Mouse (Mus musculus) testis, adult 2 months (tissue): ENCODE data around the gene Tmcc3. TPM values are rescaled to one million over a fixed set of nuclear protein-coding genes. Genes with fewer than 3 reads are reported as not detected.

Source experiments
- H3K27ac ChIP-seq: fragments of 200-500 bp; 2 replicates; pipeline ENCODE4 v1.5.1; 2012; ENCODE audit warnings: low read depth, low read length; ENCODE audit not compliant: control insufficient read depth, insufficient read depth
- H3K27me3 ChIP-seq: fragments of 200-500 bp; 2 replicates; pipeline ENCODE4 v1.6.1; 2012; ENCODE audit warnings: mild to moderate bottlenecking, low read length, moderate library complexity; ENCODE audit not compliant: control insufficient read depth, insufficient read depth
- H3K36me3 ChIP-seq: fragments of 200-500 bp; 2 replicates; pipeline ENCODE4 v1.6.1; 2012; ENCODE audit warnings: mild to moderate bottlenecking, low read length; ENCODE audit not compliant: control insufficient read depth, insufficient read depth
- H3K4me1 ChIP-seq: fragments of 200-500 bp; 2 replicates; pipeline ENCODE4 v1.6.1; 2012; ENCODE audit warnings: low read length; ENCODE audit not compliant: control insufficient read depth, insufficient read depth
- H3K4me3 ChIP-seq: fragments of 200-500 bp; 2 replicates; pipeline ENCODE4 v1.5.1; 2012; ENCODE audit warnings: low read depth, mild to moderate bottlenecking, low read length, moderate library complexity, mixed read lengths; ENCODE audit not compliant: control insufficient read depth
- CTCF ChIP-seq: fragments of 200-500 bp; IDR thresholded peaks from 2 replicates; pipeline ENCODE4 v1.5.1; 2012; ENCODE audit warnings: low read depth, mild to moderate bottlenecking, inconsistent platforms, low read length, moderate library complexity; ENCODE audit not compliant: control insufficient read depth, insufficient read depth, insufficient replicate concordance
- POLR2A ChIP-seq: fragments of 200-500 bp; IDR thresholded peaks from 2 replicates; pipeline ENCODE4 v1.6.1; 2012; ENCODE audit warnings: low read depth, mild to moderate bottlenecking, inconsistent platforms, low read length, moderate library complexity; ENCODE audit not compliant: control insufficient read depth
- polyA plus RNA-seq: library from polyadenylated mRNA; depleted of rRNA; stranded (reverse); fragments of >200 nt; gene quantifications from 2 replicates; pipeline ENCODE4 v1.2.3, GENCODE M21; 2012

Tmcc3 gene
- polyA plus RNA-seq, 1 experiment, result 5.7 TPM

DNA sequence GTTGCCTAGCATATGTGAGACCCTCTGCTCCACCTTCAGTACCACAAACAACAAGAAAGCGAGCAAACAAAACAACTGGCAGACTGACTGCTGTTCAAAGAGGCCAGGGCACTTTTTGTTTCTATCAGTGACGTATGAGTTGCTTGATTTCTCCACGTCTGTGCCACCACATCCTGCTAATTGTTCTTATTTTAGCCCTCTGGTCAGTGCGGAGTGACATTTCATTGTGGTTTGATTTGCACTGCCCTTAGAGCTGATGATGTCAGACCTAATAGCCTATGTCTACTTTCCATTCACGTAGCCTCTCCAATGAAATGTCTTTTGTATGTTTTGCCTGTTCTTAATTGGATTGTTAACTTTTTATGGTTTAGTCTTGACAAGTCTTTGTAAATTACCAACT lies 197.1 kb downstream of the Tmcc3 start:
- TF ChIP-seq CTCF, result no peak
- no peak for TF ChIP-seq POLR2A
- Histone ChIP-seq H3K27ac (no peak overlapping the region), H3K36me3 (no peaks in the 10 kb centered on the region), H3K4me3 (no peak overlapping the region), H3K4me1 (peaks cover under 1% of the 10 kb centered on the region; the same call in 1 of the 2 replicates), H3K27me3 (no peaks in the 10 kb centered on the region)

DNA sequence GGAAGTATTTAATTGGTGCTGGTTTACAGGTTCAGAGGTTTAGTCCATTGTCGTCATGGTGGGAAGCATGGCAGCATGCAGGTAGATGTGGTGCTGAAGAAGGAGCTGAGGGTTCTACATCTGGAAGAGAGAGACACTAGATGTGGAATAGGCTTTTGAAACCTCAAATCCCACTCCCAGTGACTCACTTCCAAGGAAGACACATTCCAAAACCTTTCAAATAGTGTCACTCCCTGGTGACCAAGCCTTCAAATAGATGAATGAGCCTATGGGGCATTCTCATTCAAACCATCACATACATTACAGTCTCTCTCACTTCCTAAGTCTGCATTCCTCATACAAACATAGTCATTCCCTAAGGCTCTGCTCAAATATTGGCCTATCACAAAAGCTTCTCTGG lies 201.0 kb downstream of the Tmcc3 start:
- Histone ChIP-seq H3K4me1 (peaks cover 15% of the 10 kb centered on the region), H3K36me3 (no peaks in the 10 kb centered on the region), H3K4me3 (no peak overlapping the region), H3K27me3 (no peaks in the 10 kb centered on the region), H3K27ac (no peak overlapping the region)
- TF ChIP-seq CTCF (no peak), POLR2A (no peak)

GRCm38 (mm10) chr10:94514091-94514505 lies 202.3 kb downstream of the Tmcc3 start:
- H3K4me3 ChIP-seq, result no peak overlapping the region; the same call in 1 of the 2 replicates
- TF ChIP-seq CTCF (no peak), POLR2A (no peak)
- H3K4me1 ChIP-seq, result peaks cover 17% of the 10 kb centered on the region
- no peaks in the 10 kb centered on the region for H3K36me3 ChIP-seq
- H3K27me3 ChIP-seq, result no peaks in the 10 kb centered on the region
- H3K27ac ChIP-seq, result no peak overlapping the region

DNA sequence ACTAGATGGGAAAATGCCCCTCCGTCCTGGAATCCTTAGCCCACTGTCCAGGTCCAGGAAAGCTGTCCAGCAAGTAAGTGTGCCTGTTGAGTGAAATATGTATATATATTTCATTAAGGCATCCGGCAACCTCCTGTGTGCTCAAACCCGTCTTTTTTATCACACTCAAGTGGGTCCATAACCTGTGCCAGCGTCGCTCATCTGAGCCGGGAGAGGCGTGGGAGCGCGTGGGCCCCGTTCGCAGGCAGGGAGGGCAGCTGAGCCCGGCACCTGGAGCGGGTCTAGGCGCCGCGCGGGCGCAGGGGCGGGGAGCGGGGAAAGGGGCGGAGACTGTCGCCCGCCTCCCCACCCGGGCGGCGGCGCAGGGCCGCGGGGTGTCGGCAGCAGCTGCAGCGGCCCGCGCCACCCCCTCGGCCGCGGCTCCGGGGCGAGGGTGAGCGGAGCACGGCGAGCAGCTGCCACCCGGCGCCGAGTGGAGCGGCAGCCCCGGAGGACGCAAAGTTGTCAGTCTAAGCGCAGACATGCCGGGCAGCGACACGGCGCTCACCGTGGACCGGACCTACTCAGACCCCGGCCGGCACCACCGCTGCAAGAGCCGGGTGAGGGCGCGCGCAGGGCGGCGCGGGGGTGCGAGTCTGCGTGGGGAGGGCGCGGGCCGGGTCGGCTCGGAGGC lies 202.9 kb downstream of the Tmcc3 start:
- Histone ChIP-seq H3K36me3 (no peaks in the 10 kb centered on the region), H3K4me3 (peak overlapping the region; percentile 84), H3K4me1 (peaks cover 17% of the 10 kb centered on the region), H3K27me3 (no peaks in the 10 kb centered on the region), H3K27ac (peak overlapping the region; percentile 3)
- TF ChIP-seq POLR2A (peak; percentile 18; the same call in 1 of the 2 replicates), CTCF (no peak)

- Histone ChIP-seq H3K36me3 (no peaks in the 10 kb centered on the region), H3K4me3 (peak overlapping the region; percentile 84), H3K4me1 (peaks cover 17% of the 10 kb centered on the region), H3K27ac (peak overlapping the region; percentile 3), H3K27me3 (no peaks in the 10 kb centered on the region)
- no peak for TF ChIP-seq CTCF
- no peak for TF ChIP-seq POLR2A
These were observed 203.4 kb downstream of the Tmcc3 start for GRCm38 (mm10) chr10:94515179-94515545.

DNA sequence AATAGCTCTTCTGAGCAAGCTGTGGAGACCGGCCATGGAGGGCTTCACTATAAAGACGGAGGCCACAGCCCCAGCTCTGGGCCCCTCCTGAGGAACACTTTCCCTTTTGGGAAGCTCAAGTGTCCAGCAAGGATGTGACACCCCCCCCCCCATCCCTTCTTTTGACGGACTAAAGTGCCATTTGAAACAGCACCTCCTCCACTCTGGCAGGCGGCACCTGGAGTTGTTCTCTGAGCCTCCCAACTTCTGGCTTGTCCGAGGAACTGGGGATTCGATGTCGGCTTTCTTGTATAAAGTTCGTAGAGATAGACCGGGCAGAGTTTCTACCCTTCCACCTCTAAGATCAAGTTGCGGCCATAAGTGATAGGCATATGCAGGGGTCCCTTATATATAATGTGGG lies 203.8 kb downstream of the Tmcc3 start:
- TF ChIP-seq CTCF, result no peak
- TF ChIP-seq POLR2A, result no peak
- Histone ChIP-seq H3K4me3 (peak overlapping the region; percentile 84), H3K27ac (peak overlapping the region; percentile 3), H3K27me3 (no peaks in the 10 kb centered on the region), H3K36me3 (no peaks in the 10 kb centered on the region), H3K4me1 (peaks cover 17% of the 10 kb centered on the region)

GRCm38 (mm10) chr10:94519887-94520286 lies 208.1 kb downstream of the Tmcc3 start:
- Histone ChIP-seq H3K36me3 (no peaks in the 10 kb centered on the region), H3K27me3 (no peaks in the 10 kb centered on the region), H3K4me3 (peak overlapping the region; percentile 88; the same call in 1 of the 2 replicates), H3K4me1 (peaks cover 18% of the 10 kb centered on the region), H3K27ac (no peak overlapping the region)
- TF ChIP-seq CTCF (no peak), POLR2A (no peak)
